Mouse (Mus musculus): Measurements from ENCODE around the gene Usmg5. TPM values are rescaled to one million over a fixed set of nuclear protein-coding genes. Genes with fewer than 3 reads are reported as not detected.
A peak's percentile ranks its signal among the peaks of the same experiment; 100 is the strongest.

Gene Usmg5
- polyA plus RNA-seq, 1 experiment from 2014 or later = 1,446 TPM

DNA sequence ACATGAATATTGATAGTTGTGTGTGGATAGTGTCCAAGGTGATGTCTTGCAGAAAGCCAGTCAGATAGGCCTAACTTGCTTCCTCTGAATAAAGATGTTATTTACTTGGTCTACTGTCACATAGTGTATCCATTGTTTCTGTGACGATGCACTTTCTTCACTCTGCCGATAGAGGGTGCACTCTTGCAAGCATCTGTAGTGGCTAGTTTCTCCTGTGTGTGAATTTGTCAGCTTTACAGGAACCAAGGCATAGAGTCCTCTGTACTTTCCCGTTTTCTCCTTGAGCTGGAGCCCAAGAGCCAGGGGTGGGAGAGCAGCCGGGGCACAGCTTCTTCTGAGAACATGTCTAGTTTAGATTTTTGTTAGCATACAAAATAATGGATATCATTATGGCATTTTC is 30.6 kb upstream of the Usmg5 start:
- WGBS = 49% methylated on average over 4 of the region's 4 CpGs
- no peaks in the 10 kb centered on the region for H3K4me1 ChIP-seq (replicated peaks)
- peaks cover 82% of the 10 kb centered on the region for H3K36me3 ChIP-seq
- no peak overlapping the region for H3K4me3 ChIP-seq (replicated peaks)
- no peaks in the 10 kb centered on the region for H3K9me3 ChIP-seq
- H3K9ac ChIP-seq (replicated peaks) = no peak overlapping the region
- H3K27ac ChIP-seq = no peak overlapping the region
- ATAC-seq (ENCODE audit: insufficient number of reproducible peaks, insufficient read depth, low FRiP score, low TSS enrichment, low read depth) = no peak
- no peak overlapping the region for H3K4me2 ChIP-seq
- H3K27me3 ChIP-seq = no peaks in the 10 kb centered on the region

- Histone ChIP-seq H3K27me3 (no peaks in the 10 kb centered on the region), H3K4me2 (no peak overlapping the region), H3K27ac (no peak overlapping the region), H3K4me3 (replicated peaks) (no peak overlapping the region), H3K36me3 (peaks cover 81% of the 10 kb centered on the region), H3K9ac (replicated peaks) (no peak overlapping the region), H3K4me1 (replicated peaks) (no peaks in the 10 kb centered on the region), H3K9me3 (no peaks in the 10 kb centered on the region)
- 84% methylated on average over 2 of the region's 2 CpGs for WGBS
- no peak for ATAC-seq (ENCODE audit: insufficient number of reproducible peaks, insufficient read depth, low FRiP score, low TSS enrichment, low read depth)
Measured at GRCm38 (mm10) chr19:47118634-47119033, 28.2 kb upstream of the Usmg5 start.

- WGBS = 90% methylated on average over 9 of the region's 9 CpGs
- no peak for ATAC-seq (ENCODE audit: insufficient number of reproducible peaks, insufficient read depth, low FRiP score, low TSS enrichment, low read depth)
- Histone ChIP-seq H3K9ac (replicated peaks) (no peak overlapping the region), H3K4me2 (no peak overlapping the region), H3K4me1 (replicated peaks) (no peaks in the 10 kb centered on the region), H3K27me3 (no peaks in the 10 kb centered on the region), H3K4me3 (replicated peaks) (no peak overlapping the region), H3K36me3 (peaks cover 100% of the 10 kb centered on the region), H3K27ac (no peak overlapping the region), H3K9me3 (no peaks in the 10 kb centered on the region)
Measured at GRCm38 (mm10) chr19:47104641-47105271, 14.3 kb upstream of the Usmg5 start.

DNA sequence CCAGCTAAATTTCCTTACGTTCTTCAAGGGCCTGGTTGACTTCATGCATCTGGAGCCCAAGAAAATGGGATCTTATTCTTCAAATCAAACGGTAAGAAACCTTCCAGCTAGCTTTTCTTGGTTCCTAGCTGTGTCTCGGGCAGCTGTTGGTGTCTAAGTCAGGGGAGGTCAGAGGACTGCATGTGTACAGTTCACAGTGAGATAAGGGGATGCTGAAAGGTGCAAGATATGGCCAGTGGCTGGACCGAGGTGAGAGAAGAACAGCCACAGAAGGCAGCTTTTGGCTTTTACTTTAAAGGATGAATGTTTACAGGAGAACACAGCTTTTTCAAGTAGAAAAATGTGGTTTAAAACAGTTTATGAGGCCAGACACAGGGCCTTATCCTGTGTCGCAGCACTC is 10.6 kb upstream of the Usmg5 start:
- Histone ChIP-seq H3K9me3 (no peaks in the 10 kb centered on the region), H3K4me2 (no peak overlapping the region), H3K36me3 (peaks cover 100% of the 10 kb centered on the region), H3K27me3 (no peaks in the 10 kb centered on the region), H3K4me1 (replicated peaks) (no peaks in the 10 kb centered on the region), H3K27ac (no peak overlapping the region), H3K9ac (replicated peaks) (no peak overlapping the region), H3K4me3 (replicated peaks) (no peak overlapping the region)
- no peak for ATAC-seq (ENCODE audit: insufficient number of reproducible peaks, insufficient read depth, low FRiP score, low TSS enrichment, low read depth)
- 94% methylated on average over 5 of the region's 5 CpGs for WGBS

GRCm38 (mm10) chr19:47089718-47090525 is 525 bp downstream of the Usmg5 start:
- H3K4me1 ChIP-seq (replicated peaks) = peaks cover 17% of the 10 kb centered on the region
- peak overlapping the region; percentile 83 for H3K27ac ChIP-seq
- WGBS = 2% methylated on average over 36 of the region's 36 CpGs
- peak overlapping the region; percentile 74 for H3K4me2 ChIP-seq
- H3K9ac ChIP-seq (replicated peaks) = peak overlapping the region; percentile 98
- no peaks in the 10 kb centered on the region for H3K9me3 ChIP-seq
- H3K36me3 ChIP-seq = peaks cover 43% of the 10 kb centered on the region
- no peaks in the 10 kb centered on the region for H3K27me3 ChIP-seq
- ATAC-seq (ENCODE audit: insufficient number of reproducible peaks, insufficient read depth, low FRiP score, low TSS enrichment, low read depth) = peak; percentile 66
- H3K4me3 ChIP-seq (replicated peaks) = peak overlapping the region; percentile 94

DNA sequence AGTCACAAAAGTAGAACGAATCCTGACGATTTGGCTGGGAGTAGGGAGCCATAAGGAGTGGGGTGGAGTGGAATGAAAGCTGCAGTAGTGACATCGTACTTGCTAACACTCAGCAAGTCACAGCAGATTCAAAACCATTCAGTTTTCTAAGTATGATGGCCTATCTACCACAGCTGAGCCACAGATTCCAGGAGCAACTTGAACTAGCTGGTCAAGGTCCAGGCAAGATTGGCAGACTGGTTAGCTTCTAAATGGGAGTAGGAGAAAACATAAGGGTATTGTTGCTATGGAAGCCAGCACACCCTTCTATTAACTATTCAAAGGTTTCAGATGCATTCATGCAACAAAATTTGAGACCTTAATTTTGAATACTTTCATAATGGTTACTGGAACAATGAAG is 2.2 kb downstream of the Usmg5 start:
- no peak overlapping the region for H3K9ac ChIP-seq (replicated peaks)
- H3K4me2 ChIP-seq = no peak overlapping the region
- H3K4me1 ChIP-seq (replicated peaks) = peaks cover 17% of the 10 kb centered on the region
- no peaks in the 10 kb centered on the region for H3K27me3 ChIP-seq
- H3K9me3 ChIP-seq = no peaks in the 10 kb centered on the region
- WGBS = 83% methylated on average over 3 of the region's 3 CpGs
- peaks cover 48% of the 10 kb centered on the region for H3K36me3 ChIP-seq
- H3K27ac ChIP-seq = no peak overlapping the region
- no peak overlapping the region for H3K4me3 ChIP-seq (replicated peaks)
- ATAC-seq (ENCODE audit: insufficient number of reproducible peaks, insufficient read depth, low FRiP score, low TSS enrichment, low read depth) = no peak

DNA sequence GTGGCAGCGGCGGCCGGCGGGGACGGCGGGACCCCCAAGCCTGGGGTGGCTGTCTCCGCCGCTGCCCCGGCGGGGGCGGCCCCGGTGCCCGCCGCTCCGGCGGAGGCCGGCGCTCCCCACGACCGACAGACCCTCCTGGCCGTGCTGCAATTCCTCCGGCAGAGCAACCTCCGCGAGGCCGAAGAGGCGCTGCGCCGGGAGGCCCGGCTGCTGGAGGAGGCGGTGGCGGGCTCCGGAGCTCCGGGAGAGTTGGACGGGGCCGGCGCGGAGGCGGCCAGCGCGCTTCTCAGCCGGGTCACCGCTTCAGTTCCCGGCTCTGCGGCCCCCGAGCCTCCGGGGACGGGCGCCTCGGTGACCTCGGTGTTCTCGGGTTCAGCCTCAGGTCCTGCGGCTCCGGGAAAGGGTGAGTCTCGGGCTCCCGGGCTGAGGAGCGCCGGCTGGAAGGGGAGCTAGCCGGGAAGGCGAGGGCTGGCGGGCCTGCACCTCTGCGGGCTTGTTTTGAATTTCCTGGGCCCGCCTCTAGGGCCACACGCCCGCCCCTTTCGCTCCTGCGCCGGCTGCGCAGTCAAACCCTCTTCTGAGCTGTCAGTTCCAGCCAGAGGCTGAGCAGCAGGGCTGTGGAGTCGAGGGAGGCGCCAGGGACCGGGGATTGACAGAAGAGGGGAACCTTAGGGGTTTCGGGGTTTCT is 22.4 kb downstream of the Usmg5 start:
- Histone ChIP-seq H3K9me3 (no peaks in the 10 kb centered on the region), H3K4me3 (replicated peaks) (peak overlapping the region; percentile 99), H3K4me2 (peak overlapping the region; percentile 72), H3K36me3 (peaks cover 26% of the 10 kb centered on the region), H3K4me1 (replicated peaks) (peaks cover 9% of the 10 kb centered on the region), H3K9ac (replicated peaks) (peak overlapping the region; percentile 95), H3K27ac (peak overlapping the region; percentile 87), H3K27me3 (no peaks in the 10 kb centered on the region)
- WGBS = under 1% methylated on average over 67 of the region's 72 CpGs
- peak; percentile 84 for ATAC-seq (ENCODE audit: insufficient number of reproducible peaks, insufficient read depth, low FRiP score, low TSS enrichment, low read depth)

DNA sequence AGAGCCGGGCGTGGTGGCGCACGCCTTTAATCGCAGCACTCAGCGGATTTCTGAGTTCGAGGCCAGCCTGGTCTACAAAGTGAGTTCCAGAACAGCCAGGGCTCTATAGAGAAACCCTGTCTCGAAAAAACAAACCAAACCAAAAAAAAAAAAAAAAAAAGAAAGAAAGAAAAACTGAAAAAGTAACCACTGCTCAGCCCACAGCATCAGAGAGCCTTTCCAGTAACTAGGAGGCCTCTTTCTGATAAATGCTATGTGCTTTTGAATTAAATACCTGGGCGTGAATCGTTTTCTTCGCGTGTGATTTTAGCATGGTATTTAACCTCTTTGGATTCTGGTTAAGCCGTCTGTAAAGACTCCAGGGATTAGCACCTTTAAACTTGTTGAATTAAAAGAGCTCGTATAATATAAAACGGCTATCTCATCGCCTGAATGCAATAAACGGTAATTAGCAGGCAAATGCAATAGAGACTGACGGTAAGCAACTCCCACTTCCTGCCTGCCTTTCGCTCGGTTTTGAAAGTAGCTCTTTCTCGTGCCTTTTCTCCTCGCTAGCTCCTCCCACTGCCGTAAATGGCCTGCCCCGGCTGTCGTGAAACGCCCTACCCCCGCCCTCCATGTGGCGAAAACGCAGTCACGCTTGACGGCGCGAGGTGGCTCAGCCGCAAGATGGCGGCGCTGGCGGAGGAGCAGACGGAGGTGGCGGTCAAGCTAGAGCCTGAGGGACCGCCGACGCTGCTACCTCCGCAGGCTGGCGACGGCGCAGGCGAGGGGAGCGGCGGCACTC is 23.2 kb downstream of the Usmg5 start, which contains the start of gene Taf5:
Gene Taf5, plus strand, starts transcription at position 651 of the 787 bp plus-strand sequence.
- 11% methylated on average over 49 of the region's 49 CpGs for WGBS
- ATAC-seq (ENCODE audit: insufficient number of reproducible peaks, insufficient read depth, low FRiP score, low TSS enrichment, low read depth) = peak; percentile 65
- Histone ChIP-seq H3K4me2 (peak within 1 kb of the TSS; percentile 72), H3K27me3 (no peaks in the 10 kb centered on the region), H3K4me3 (replicated peaks) (peak within 1 kb of the TSS; percentile 99), H3K9me3 (no peaks in the 10 kb centered on the region), H3K9ac (replicated peaks) (peak within 1 kb of the TSS; percentile 95), H3K36me3 (peaks cover 18% of the 10 kb centered on the region), H3K27ac (peak within 1 kb of the TSS; percentile 87), H3K4me1 (replicated peaks) (peaks cover 9% of the 10 kb centered on the region)

GRCm38 (mm10) chr19:47065860-47066259 is 24.6 kb downstream of the Usmg5 start:
- H3K27ac ChIP-seq = no peak overlapping the region
- no peaks in the 10 kb centered on the region for H3K9me3 ChIP-seq
- no peak for ATAC-seq (ENCODE audit: insufficient number of reproducible peaks, insufficient read depth, low FRiP score, low TSS enrichment, low read depth)
- no peak overlapping the region for H3K9ac ChIP-seq (replicated peaks)
- H3K4me3 ChIP-seq (replicated peaks) = no peak overlapping the region
- no peaks in the 10 kb centered on the region for H3K27me3 ChIP-seq
- H3K4me2 ChIP-seq = no peak overlapping the region
- peaks cover 9% of the 10 kb centered on the region for H3K4me1 ChIP-seq (replicated peaks)
- 92% methylated on average over 3 of the region's 3 CpGs for WGBS
- H3K36me3 ChIP-seq = peaks cover 4% of the 10 kb centered on the region; the same call in 1 of the 2 replicates

- no peak overlapping the region for H3K4me3 ChIP-seq (replicated peaks)
- ATAC-seq (ENCODE audit: insufficient number of reproducible peaks, insufficient read depth, low FRiP score, low TSS enrichment, low read depth) = no peak
- WGBS = 73% methylated on average over 1 of the region's 1 CpGs
- H3K9ac ChIP-seq (replicated peaks) = no peak overlapping the region
- H3K36me3 ChIP-seq = no peaks in the 10 kb centered on the region
- no peaks in the 10 kb centered on the region for H3K27me3 ChIP-seq
- no peak overlapping the region for H3K27ac ChIP-seq
- H3K4me1 ChIP-seq (replicated peaks) = no peaks in the 10 kb centered on the region
- H3K9me3 ChIP-seq = no peaks in the 10 kb centered on the region
- no peak overlapping the region for H3K4me2 ChIP-seq
Measured at GRCm38 (mm10) chr19:47057684-47058083, 32.8 kb downstream of the Usmg5 start.

Data from limb, embryonic 12.5 days (tissue).